Mouse (Mus musculus): ENCODE measurements around the gene Ttc4. TPM values are rescaled to one million over a fixed set of nuclear protein-coding genes. Genes with fewer than 3 reads are reported as not detected.
A peak's percentile ranks its signal among the peaks of the same experiment; 100 is the strongest.

The Ttc4 gene
- 60.6 and 71.6 TPM in 2 replicates for polyA plus RNA-seq (2011; ENCODE audit: insufficient read depth, insufficient read length, low read depth, missing spikeins)

DNA sequence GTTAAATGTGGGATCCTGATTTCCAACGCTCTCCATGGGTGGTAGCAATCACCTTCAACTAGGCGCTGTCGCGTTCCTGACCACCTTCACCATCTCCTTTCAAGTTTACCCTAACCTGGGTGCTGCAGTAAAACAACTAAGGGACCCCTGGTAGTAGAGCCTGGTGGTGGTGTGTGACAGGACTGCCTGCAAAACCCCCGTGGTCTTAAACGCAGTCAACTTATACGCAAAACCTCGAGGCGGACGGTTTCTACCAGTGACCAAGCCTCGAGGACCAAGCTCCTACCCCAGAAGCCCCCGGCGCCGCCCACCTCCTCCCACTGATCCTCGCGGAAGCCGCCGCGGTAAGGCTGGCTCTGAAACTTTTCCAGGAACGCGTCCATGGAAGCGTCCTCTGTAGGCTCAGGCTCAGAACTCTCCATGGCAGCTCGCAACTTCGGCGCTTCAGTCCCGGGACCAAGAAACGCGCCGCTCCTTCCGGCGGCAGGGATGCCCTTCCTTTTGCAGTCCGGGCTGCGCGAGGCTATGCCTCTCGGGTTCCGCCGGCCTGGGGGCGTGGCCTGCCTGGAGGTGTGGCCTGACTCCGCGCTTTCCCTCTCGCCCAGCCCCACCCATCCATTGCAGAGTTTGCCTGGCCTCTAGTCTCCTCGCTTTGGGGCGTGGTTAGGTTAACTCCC lies at the start of gene Ttc4:
Gene Ttc4 (minus strand): TSS at position 503 of the 677 bp plus-strand sequence.
- H3K27ac ChIP-seq (ENCODE audit: insufficient read depth, low read length), result no peak within 1 kb of the TSS
- TF ChIP-seq CTCF (IDR thresholded peaks at IDR 0.05; ENCODE audit: low read depth, low read length) (no peak), EP300 (IDR thresholded peaks at IDR 0.05; ENCODE audit: insufficient read depth, low read depth, low read length) (peak; percentile 68; the same call in 1 of the 2 replicates), POLR2A (IDR thresholded peaks at IDR 0.05; ENCODE audit: insufficient read depth, low read length) (no peak)

DNA sequence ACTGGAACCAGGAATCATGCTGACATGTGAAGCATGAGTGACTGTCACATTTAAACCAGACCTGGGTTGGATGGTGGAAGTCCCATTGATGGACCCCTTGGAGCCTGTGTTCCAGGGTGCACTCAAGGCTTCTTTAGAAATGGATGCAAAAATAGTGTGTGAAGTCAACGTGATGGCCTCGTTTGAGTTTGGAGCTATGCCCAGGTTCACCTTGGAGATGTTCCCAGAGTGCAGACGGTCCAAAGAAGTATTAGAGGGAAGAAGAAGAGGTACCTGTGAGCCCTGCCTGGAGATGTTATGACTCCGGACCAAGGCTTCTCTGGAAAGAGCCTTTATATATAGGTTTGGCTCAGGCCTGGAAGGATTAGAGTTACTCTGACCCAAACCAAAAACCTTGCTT lies 41.9 kb upstream of the Ttc4 start:
- H3K4me1 ChIP-seq (ENCODE audit: control insufficient read depth, insufficient read depth, low read length), result no peaks in the 10 kb centered on the region
- no peak overlapping the region for H3K9ac ChIP-seq (ENCODE audit: low read depth, poor library complexity, severe bottlenecking)
- no peaks in the 10 kb centered on the region for H3K9me3 ChIP-seq (replicated peaks; ENCODE audit: control insufficient read depth, insufficient read depth, low read length, poor library complexity, severe bottlenecking)
- H3K36me3 ChIP-seq (ENCODE audit: control insufficient read depth, insufficient read depth, low read length, poor library complexity, severe bottlenecking), result no peaks in the 10 kb centered on the region
- no peak overlapping the region for H3K27ac ChIP-seq (ENCODE audit: insufficient read depth, low read length)
- no peak for TF ChIP-seq CTCF (IDR thresholded peaks at IDR 0.05; ENCODE audit: low read depth, low read length)
- no peak for TF ChIP-seq EP300 (IDR thresholded peaks at IDR 0.05; ENCODE audit: insufficient read depth, low read depth, low read length)
- no peak for TF ChIP-seq POLR2A (IDR thresholded peaks at IDR 0.05; ENCODE audit: insufficient read depth, low read length)
- no peaks in the 10 kb centered on the region for H3K27me3 ChIP-seq (ENCODE audit: control insufficient read depth, insufficient read depth, low read length, poor library complexity, severe bottlenecking)
- H3K4me3 ChIP-seq (ENCODE audit: low read depth, low read length), result no peak overlapping the region

More for the DNA sequence above, at the start of gene Ttc4:
- Histone ChIP-seq H3K9me3 (replicated peaks; ENCODE audit: control insufficient read depth, insufficient read depth, low read length, poor library complexity, severe bottlenecking) (no peaks in the 10 kb centered on the region), H3K27me3 (ENCODE audit: control insufficient read depth, insufficient read depth, low read length, poor library complexity, severe bottlenecking) (no peaks in the 10 kb centered on the region), H3K36me3 (ENCODE audit: control insufficient read depth, insufficient read depth, low read length, poor library complexity, severe bottlenecking) (peaks cover 22% of the 10 kb centered on the region), H3K4me3 (ENCODE audit: low read depth, low read length) (peak within 1 kb of the TSS; percentile 78), H3K9ac (ENCODE audit: low read depth, poor library complexity, severe bottlenecking) (peak within 1 kb of the TSS; percentile 77), H3K4me1 (ENCODE audit: control insufficient read depth, insufficient read depth, low read length) (no peaks in the 10 kb centered on the region)

DNA sequence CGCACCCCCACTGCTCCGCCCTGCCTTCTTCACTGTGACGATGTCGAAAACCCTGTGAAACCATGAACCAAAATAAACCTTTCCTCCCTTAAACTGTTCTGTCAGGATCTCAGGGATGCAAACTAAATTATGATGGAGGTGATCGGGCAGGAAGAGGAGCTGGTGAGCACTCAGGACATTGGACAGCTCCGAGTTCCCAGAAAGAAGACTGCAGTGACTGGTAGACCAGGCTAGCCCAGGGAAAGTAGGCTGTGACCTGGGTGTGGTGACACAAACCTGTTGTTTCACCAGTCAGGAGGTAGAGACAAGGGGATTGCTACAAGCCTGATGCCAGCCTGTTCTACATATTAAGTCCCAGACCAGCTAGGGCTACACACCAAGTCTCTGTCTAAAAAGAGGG lies 34.9 kb upstream of the Ttc4 start:
- no peak overlapping the region for H3K4me3 ChIP-seq (ENCODE audit: low read depth, low read length)
- no peaks in the 10 kb centered on the region for H3K27me3 ChIP-seq (ENCODE audit: control insufficient read depth, insufficient read depth, low read length, poor library complexity, severe bottlenecking)
- no peaks in the 10 kb centered on the region for H3K36me3 ChIP-seq (ENCODE audit: control insufficient read depth, insufficient read depth, low read length, poor library complexity, severe bottlenecking)
- H3K27ac ChIP-seq (ENCODE audit: insufficient read depth, low read length), result no peak overlapping the region
- H3K9me3 ChIP-seq (replicated peaks; ENCODE audit: control insufficient read depth, insufficient read depth, low read length, poor library complexity, severe bottlenecking), result no peaks in the 10 kb centered on the region
- TF ChIP-seq EP300 (IDR thresholded peaks at IDR 0.05; ENCODE audit: insufficient read depth, low read depth, low read length) (0 out of 2 replicates have a peak, but pooled peaks have one; percentile 21), CTCF (IDR thresholded peaks at IDR 0.05; ENCODE audit: low read depth, low read length) (no peak)
- H3K4me1 ChIP-seq (ENCODE audit: control insufficient read depth, insufficient read depth, low read length), result no peaks in the 10 kb centered on the region
- H3K9ac ChIP-seq (ENCODE audit: low read depth, poor library complexity, severe bottlenecking), result no peak overlapping the region

DNA sequence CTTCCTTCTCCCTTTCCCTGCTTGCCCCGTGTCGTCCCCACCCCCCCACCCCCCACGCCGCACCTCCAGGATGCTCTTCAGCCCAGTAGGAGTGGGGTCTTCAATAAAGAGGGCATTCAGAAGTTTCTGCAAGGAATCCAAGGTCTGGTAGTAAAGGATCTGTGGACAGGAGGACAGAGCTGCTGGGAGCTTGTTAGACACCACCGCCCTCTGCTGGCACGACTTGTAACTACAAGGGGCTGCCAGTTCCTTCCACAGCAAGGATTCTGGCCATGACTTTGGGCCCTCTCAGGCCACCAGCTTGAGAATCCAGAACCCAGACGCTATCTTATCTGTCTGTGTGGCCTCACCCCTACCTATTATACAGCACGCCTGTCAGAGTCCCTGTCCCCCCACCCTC lies 29.7 kb upstream of the Ttc4 start:
- Histone ChIP-seq H3K4me1 (ENCODE audit: control insufficient read depth, insufficient read depth, low read length) (peaks cover 4% of the 10 kb centered on the region), H3K9me3 (replicated peaks; ENCODE audit: control insufficient read depth, insufficient read depth, low read length, poor library complexity, severe bottlenecking) (no peaks in the 10 kb centered on the region), H3K36me3 (ENCODE audit: control insufficient read depth, insufficient read depth, low read length, poor library complexity, severe bottlenecking) (no peaks in the 10 kb centered on the region), H3K27ac (ENCODE audit: insufficient read depth, low read length) (no peak overlapping the region), H3K4me3 (ENCODE audit: low read depth, low read length) (no peak overlapping the region), H3K27me3 (ENCODE audit: control insufficient read depth, insufficient read depth, low read length, poor library complexity, severe bottlenecking) (no peaks in the 10 kb centered on the region), H3K9ac (ENCODE audit: low read depth, poor library complexity, severe bottlenecking) (peak overlapping the region; percentile 30; the same call in 1 of the 2 replicates)
- TF ChIP-seq CTCF (IDR thresholded peaks at IDR 0.05; ENCODE audit: low read depth, low read length) (peak; percentile 95), EP300 (IDR thresholded peaks at IDR 0.05; ENCODE audit: insufficient read depth, low read depth, low read length) (no peak)

DNA sequence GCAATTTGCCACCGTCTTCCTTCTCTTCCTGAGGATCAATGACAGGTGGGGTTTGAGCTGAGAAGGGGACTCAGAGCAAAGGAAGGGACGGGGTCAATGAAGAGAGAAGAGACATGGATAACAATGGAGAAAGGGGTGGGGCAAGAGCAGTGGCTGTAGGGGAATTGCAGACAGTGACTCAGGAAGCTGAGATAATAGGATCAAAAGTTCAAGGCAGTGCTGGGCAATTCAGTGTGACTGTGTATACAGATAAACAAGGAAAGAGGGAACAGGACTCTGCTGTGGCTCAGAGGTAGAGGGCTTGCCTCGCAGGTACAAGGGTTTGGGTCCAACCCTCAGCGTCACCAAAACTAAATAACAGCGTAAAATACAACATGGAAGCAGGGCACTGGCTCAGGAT lies 29.2 kb upstream of the Ttc4 start:
- H3K27me3 ChIP-seq (ENCODE audit: control insufficient read depth, insufficient read depth, low read length, poor library complexity, severe bottlenecking), result no peaks in the 10 kb centered on the region

DNA sequence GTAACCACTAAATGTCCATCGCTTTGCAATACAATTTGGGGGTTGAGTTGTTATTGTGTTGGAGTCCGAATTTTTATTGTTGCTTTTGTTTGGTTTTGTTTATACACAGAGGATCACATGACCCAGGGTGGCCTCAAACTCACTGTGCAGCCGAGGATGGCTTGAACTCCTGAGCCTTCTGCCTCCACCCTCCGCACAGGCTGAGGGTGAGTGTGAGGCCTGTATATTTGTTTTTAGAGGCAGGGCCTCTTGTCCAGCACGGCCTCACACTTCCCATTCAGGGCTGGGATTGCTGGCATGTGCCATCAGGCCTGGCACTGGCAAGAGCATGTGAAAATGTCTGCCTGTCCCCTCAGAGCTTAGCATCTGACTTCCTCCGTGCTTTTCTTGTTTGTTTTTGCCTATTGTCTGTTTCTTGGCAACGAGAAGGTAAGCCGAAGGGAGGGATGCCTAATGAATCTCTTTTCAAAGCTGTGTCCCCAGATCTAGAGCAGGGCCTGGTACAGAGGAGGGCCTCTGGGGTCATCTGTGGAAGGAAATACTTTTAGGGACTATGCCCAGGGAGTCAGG lies 26.4 kb upstream of the Ttc4 start:
- Histone ChIP-seq H3K27ac (ENCODE audit: insufficient read depth, low read length) (no peak overlapping the region), H3K36me3 (ENCODE audit: control insufficient read depth, insufficient read depth, low read length, poor library complexity, severe bottlenecking) (no peaks in the 10 kb centered on the region), H3K9ac (ENCODE audit: low read depth, poor library complexity, severe bottlenecking) (no peak overlapping the region), H3K9me3 (replicated peaks; ENCODE audit: control insufficient read depth, insufficient read depth, low read length, poor library complexity, severe bottlenecking) (no peaks in the 10 kb centered on the region), H3K27me3 (ENCODE audit: control insufficient read depth, insufficient read depth, low read length, poor library complexity, severe bottlenecking) (no peaks in the 10 kb centered on the region), H3K4me1 (ENCODE audit: control insufficient read depth, insufficient read depth, low read length) (peaks cover 4% of the 10 kb centered on the region), H3K4me3 (ENCODE audit: low read depth, low read length) (no peak overlapping the region)
- no peak for TF ChIP-seq POLR2A (IDR thresholded peaks at IDR 0.05; ENCODE audit: insufficient read depth, low read length)

More for the DNA sequence above, 29.2 kb upstream of the Ttc4 start:
- Histone ChIP-seq H3K27ac (ENCODE audit: insufficient read depth, low read length) (peak overlapping the region; percentile 45; the same call in 1 of the 2 replicates), H3K9ac (ENCODE audit: low read depth, poor library complexity, severe bottlenecking) (peak overlapping the region; percentile 30; the same call in 1 of the 2 replicates), H3K36me3 (ENCODE audit: control insufficient read depth, insufficient read depth, low read length, poor library complexity, severe bottlenecking) (no peaks in the 10 kb centered on the region), H3K4me1 (ENCODE audit: control insufficient read depth, insufficient read depth, low read length) (peaks cover 4% of the 10 kb centered on the region), H3K9me3 (replicated peaks; ENCODE audit: control insufficient read depth, insufficient read depth, low read length, poor library complexity, severe bottlenecking) (no peaks in the 10 kb centered on the region), H3K4me3 (ENCODE audit: low read depth, low read length) (0 out of 2 replicates have a peak overlapping the region, but pooled peaks have one; percentile 17)
- TF ChIP-seq EP300 (IDR thresholded peaks at IDR 0.05; ENCODE audit: insufficient read depth, low read depth, low read length) (no peak), CTCF (IDR thresholded peaks at IDR 0.05; ENCODE audit: low read depth, low read length) (no peak), POLR2A (IDR thresholded peaks at IDR 0.05; ENCODE audit: insufficient read depth, low read length) (no peak)

Measured in ES-Bruce4 (cell line).